Mouse (Mus musculus) liver, postnatal 0 days (tissue): ENCODE results near the gene Nkx2-3. TPM values are rescaled to one million over a fixed set of nuclear protein-coding genes. Genes with fewer than 3 reads are reported as not detected.

Source experiments
- ATAC-seq: fragments of 200-750 bp; cut with Nextera tagmentation; 2 replicates; pipeline ENCODE4 v1.8.0; 2017; ENCODE audit warnings: mild to moderate bottlenecking, moderate library complexity
- DNase-seq: peaks from one replicate; pipeline ENCODE4 v3.0.0-alpha.2; 2016
- H3K27ac ChIP-seq: fragments of 300-500 bp; sonication (generic); 2 replicates; pipeline ENCODE4 v1.5.1; 2014; ENCODE audit warnings: antibody characterized with exemption, moderate library complexity, mild to moderate bottlenecking, low read depth
- H3K27me3 ChIP-seq: fragments of 300-500 bp; sonication (generic); 2 replicates; pipeline ENCODE4 v1.6.1; 2014; ENCODE audit warnings: low read length, control low read depth, mixed read lengths; ENCODE audit not compliant: insufficient read depth
- H3K36me3 ChIP-seq: fragments of 300-500 bp; sonication (generic); replicated peaks from 2 replicates; pipeline ENCODE4 v1.6.1; 2014; ENCODE audit warnings: mild to moderate bottlenecking, control low read depth, low read length, moderate library complexity, mixed read lengths; ENCODE audit not compliant: insufficient read depth
- H3K4me1 ChIP-seq: fragments of 300-500 bp; sonication (generic); 2 replicates; pipeline ENCODE4 v1.6.1; 2014; ENCODE audit warnings: antibody characterized with exemption, mild to moderate bottlenecking, control low read depth; ENCODE audit not compliant: insufficient read depth
- H3K4me2 ChIP-seq: fragments of 300-500 bp; sonication (generic); 2 replicates; pipeline ENCODE4 v1.6.1; 2014; ENCODE audit warnings: low read depth, mild to moderate bottlenecking, low read length, moderate library complexity, mixed read lengths
- H3K4me3 ChIP-seq: fragments of 300-500 bp; sonication (generic); 2 replicates; pipeline ENCODE4 v1.5.1; 2014; ENCODE audit warnings: low read depth, low read length
- H3K9ac ChIP-seq: fragments of 300-500 bp; sonication (generic); replicated peaks from 2 replicates; pipeline ENCODE4 v1.6.1; 2014; ENCODE audit warnings: mild to moderate bottlenecking, moderate library complexity
- H3K9me3 ChIP-seq: fragments of 300-500 bp; sonication (generic); 2 replicates; pipeline ENCODE4 v1.6.1; 2016; ENCODE audit warnings: mild to moderate bottlenecking, control low read depth, low read length, mixed read lengths
- CTCF ChIP-seq: sonication (generic); IDR thresholded peaks from 2 replicates; pipeline ENCODE4 v1.5.1; 2016; ENCODE audit warnings: antibody characterized with exemption, low read depth
- EP300 ChIP-seq: IDR thresholded peaks from 2 replicates; pipeline ENCODE4 v1.6.1; 2016; ENCODE audit warnings: antibody characterized with exemption, low read depth, mild to moderate bottlenecking
- WGBS: fragments of 180-500 bp; shearing (Covaris S2); extraction: QIAGEN DNeasy Blood & Tissue Kit; methylation state at CpG from one replicate; pipeline ENCODE4 v1.1.7; 2014; ENCODE audit not compliant: insufficient replicate concordance; 5-methylcytosine and 5-hydroxymethylcytosine counted together
- polyA plus RNA-seq: library from polyadenylated mRNA; unstranded; fragments of >200 nt; fragmentation: Nextera tagmentation; extraction: Ambion mirVana; gene quantifications from 2 replicates; pipeline ENCODE4 v1.2.1, GENCODE M21; 2015

Gene Nkx2-3
- polyA plus RNA-seq, 1 experiment from 2014 or later, result 0.13 TPM

DNA sequence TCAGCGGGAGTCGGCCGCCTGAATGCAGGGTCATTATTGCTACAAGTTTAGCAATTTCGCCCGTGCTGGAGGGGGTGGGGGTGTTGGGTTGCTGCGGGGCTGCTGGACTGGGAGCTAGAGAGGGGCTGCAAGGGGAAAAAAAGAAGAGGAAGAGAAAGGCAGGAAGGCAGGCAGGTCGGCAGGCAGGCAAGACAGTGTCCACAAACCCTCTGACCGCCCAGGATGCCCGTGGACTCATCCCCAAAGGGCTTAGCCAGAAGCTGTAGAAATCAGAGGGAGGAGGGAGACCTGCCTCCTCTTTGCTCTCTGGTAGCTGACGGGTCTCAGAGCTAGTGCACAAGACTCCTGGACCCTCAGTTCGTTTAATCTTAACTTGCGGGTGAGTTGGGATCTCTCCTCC lies 4.8 kb downstream of the Nkx2-3 start:
- Histone ChIP-seq H3K9me3 (no peaks in the 10 kb centered on the region), H3K4me3 (no peak overlapping the region), H3K9ac (no peak overlapping the region), H3K4me1 (no peaks in the 10 kb centered on the region; the same call in 1 of the 2 replicates), H3K36me3 (no peaks in the 10 kb centered on the region), H3K27me3 (peaks cover 96% of the 10 kb centered on the region), H3K27ac (no peak overlapping the region), H3K4me2 (no peak overlapping the region)
- TF ChIP-seq EP300, result no peak
- no peak for TF ChIP-seq CTCF
- no peak for ATAC-seq
- no peak for DNase-seq
- WGBS, result 7% methylated on average over 12 of the region's 12 CpGs

DNA sequence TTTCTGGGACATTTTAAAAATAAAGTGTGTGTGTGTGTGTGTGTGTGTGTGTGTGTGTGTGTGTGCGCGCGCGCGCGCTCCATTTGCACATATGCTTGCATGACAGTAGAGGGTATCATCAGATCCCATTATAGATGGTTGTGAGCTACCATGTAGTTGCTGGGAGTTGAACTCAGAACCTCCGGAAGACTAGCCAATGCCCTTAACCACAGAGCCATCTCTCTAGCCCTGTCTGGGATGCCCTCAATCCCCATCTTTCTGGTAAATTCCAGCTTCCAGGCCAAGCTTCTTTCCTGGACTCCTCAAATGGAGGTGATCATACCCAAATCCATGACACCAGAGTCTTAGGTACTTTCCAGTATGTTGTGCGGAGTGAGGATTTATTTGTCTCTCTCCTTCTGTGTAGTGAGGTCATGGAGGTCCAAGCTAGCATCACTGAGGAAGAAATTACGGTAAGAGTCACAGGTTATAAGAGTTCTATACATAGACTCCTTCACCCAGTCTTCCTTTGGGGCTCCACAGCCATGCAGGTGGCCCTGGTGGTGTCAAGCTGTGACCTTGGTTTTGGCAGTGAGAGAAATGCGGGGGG lies 5.7 kb downstream of the Nkx2-3 start:
- DNase-seq (no peak), ATAC-seq (no peak)
- 60% methylated on average over 10 of the region's 10 CpGs for WGBS
- H3K27me3 ChIP-seq, result peaks cover 96% of the 10 kb centered on the region
- no peak overlapping the region for H3K4me2 ChIP-seq
- H3K4me1 ChIP-seq, result no peaks in the 10 kb centered on the region; the same call in 1 of the 2 replicates
- no peak overlapping the region for H3K4me3 ChIP-seq
- H3K9ac ChIP-seq, result no peak overlapping the region
- no peak overlapping the region for H3K27ac ChIP-seq
- TF ChIP-seq EP300 (no peak), CTCF (no peak)
- H3K9me3 ChIP-seq, result no peaks in the 10 kb centered on the region
- H3K36me3 ChIP-seq, result no peaks in the 10 kb centered on the region

DNA sequence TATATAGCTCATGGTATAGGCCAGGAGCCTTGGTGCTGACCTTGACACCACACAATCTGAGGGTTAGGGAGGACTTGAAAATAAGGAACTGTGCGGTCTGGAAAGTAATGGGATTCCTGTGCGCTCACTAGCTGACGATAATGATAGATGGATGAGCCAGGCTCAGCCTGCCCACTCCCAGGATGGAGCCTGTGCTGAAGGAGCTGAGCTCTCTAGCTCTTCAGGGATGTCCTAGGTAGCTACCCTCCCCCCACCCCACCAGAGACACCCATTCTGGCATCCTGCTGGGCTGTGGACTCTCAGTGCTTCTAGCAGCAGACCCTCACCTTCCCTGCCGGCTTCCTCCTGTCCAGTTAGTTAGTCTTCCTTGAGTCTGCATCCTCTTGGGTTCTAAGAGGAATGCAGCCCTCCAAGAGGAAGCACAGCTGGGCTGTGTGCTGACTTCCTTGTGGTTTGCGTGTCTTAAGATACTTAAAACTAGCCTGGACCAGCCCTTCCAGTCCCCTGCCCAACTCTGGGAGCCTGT lies 6.4 kb downstream of the Nkx2-3 start:
- Histone ChIP-seq H3K4me3 (no peak overlapping the region), H3K9me3 (no peaks in the 10 kb centered on the region), H3K9ac (no peak overlapping the region), H3K4me2 (no peak overlapping the region), H3K27ac (no peak overlapping the region), H3K4me1 (no peaks in the 10 kb centered on the region; the same call in 1 of the 2 replicates), H3K36me3 (no peaks in the 10 kb centered on the region), H3K27me3 (peaks cover 96% of the 10 kb centered on the region)
- DNase-seq, result no peak
- no peak for ATAC-seq
- TF ChIP-seq CTCF (no peak), EP300 (no peak)
- WGBS, result 11% methylated on average over 5 of the region's 5 CpGs

DNA sequence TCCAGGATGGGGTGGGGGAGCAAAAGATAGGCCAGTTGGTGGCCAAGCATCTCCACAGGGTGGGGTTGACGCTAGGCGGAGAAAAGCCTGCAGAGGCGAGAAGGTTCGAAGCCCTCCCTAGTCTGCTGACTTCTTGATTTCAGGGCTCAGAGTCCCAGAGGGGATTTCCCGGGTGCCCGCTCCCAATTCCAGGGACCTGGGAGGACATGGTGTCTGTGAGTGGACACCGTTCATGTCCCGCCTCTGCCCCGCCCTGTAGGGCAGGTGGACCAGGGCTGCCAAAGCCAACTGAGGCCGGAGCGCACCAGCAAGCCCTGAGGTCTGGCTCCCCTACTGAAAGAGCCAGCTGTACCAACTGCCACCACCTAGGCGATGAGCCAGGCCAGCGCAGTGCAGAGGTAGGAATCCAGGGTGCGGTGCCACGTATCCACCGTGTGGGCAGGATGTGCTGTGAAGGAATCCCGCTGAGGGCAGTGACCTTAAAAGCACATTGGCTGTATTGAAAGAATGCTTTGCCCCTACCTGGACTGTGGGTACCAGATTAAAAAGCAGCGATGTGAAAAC lies 7.9 kb downstream of the Nkx2-3 start:
- no peak for DNase-seq
- Histone ChIP-seq H3K27me3 (peaks cover 90% of the 10 kb centered on the region), H3K36me3 (no peaks in the 10 kb centered on the region), H3K4me2 (no peak overlapping the region), H3K4me1 (no peaks in the 10 kb centered on the region), H3K9ac (no peak overlapping the region), H3K9me3 (no peaks in the 10 kb centered on the region), H3K27ac (no peak overlapping the region), H3K4me3 (no peak overlapping the region)
- no peak for ATAC-seq
- WGBS, result 23% methylated on average over 18 of the region's 18 CpGs
- TF ChIP-seq EP300 (no peak), CTCF (no peak)

DNA sequence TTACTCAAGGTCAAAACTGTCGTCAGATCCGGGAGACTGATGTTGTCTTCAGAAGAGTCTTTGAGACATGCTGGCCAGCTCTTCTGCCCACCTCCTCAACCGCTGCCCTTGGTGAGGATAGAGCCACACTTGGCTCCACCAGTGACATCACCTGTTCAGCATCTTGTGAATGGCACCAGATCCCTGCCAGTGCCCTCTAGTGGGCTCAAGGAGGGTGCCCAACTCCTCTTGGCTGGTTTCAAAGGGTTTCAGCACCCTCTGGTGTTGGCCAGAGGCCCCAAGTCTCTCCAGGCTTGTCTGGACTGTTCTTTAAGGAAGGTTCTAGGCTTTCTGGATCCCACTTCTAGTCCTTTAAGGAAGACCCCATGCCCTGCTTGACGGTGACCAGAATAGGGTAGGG lies 11.8 kb downstream of the Nkx2-3 start:
- peaks cover 60% of the 10 kb centered on the region for H3K27me3 ChIP-seq
- no peaks in the 10 kb centered on the region for H3K36me3 ChIP-seq
- TF ChIP-seq CTCF (peak; percentile 91), EP300 (no peak)
- no peaks in the 10 kb centered on the region for H3K9me3 ChIP-seq
- no peak overlapping the region for H3K27ac ChIP-seq
- H3K4me2 ChIP-seq, result no peak overlapping the region
- H3K9ac ChIP-seq, result no peak overlapping the region
- no peaks in the 10 kb centered on the region for H3K4me1 ChIP-seq
- 31% methylated on average over 4 of the region's 4 CpGs for WGBS
- ATAC-seq (peak; percentile 62), DNase-seq (peak; percentile 61)
- no peak overlapping the region for H3K4me3 ChIP-seq

DNA sequence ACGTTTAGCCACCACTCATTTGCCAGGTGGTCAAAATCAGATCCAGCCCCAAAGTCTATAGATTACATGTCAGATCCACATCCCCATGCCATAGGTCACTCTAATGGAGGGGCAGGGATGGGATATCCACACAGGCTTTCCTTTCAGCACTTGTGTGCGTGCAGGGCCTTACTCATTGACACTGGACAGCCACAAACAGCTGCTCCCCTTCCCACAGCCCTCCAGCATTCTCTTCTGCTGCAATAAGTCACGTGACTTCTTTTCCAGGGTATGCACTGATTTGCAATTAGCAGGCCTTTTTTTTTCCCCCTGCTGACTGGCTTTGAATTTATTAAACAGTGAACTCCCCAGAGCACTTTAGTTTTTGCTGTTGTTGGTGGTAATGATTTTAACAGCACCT lies 14.0 kb downstream of the Nkx2-3 start:
- H3K9me3 ChIP-seq, result no peaks in the 10 kb centered on the region
- ATAC-seq, result no peak
- 54% methylated on average over 3 of the region's 3 CpGs for WGBS
- peaks cover 50% of the 10 kb centered on the region for H3K27me3 ChIP-seq
- no peaks in the 10 kb centered on the region for H3K4me1 ChIP-seq
- no peak overlapping the region for H3K9ac ChIP-seq
- no peak overlapping the region for H3K27ac ChIP-seq
- H3K4me2 ChIP-seq, result no peak overlapping the region
- TF ChIP-seq CTCF (no peak), EP300 (no peak)
- no peak overlapping the region for H3K4me3 ChIP-seq
- H3K36me3 ChIP-seq, result no peaks in the 10 kb centered on the region
- no peak for DNase-seq
